Mouse (Mus musculus): ENCODE results near the gene Lrmda. TPM values are rescaled to one million over a fixed set of nuclear protein-coding genes. Genes with fewer than 3 reads are reported as not detected.

Gene Lrmda
- polyA plus RNA-seq, 1 experiment from 2014 or later: 0.23 TPM

DNA sequence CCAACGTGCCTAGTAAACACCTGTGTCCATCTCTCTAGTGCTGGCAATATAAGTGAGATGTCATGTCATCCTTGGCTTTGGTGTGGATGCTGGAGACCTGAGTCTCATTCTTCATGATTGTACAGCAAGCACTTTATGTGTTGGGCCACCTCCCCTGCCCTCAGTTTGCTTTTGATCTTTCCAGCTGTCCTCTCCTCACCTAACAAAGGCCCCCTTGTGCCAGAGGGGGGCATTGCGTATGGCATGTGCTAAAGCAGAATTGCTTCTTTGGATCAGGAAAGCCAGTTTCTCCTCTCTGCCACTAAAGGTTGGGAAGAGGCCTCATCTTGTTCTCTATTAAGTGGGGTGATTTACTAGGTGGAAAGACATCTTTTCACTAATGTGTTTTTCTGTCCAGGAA is 264.2 kb downstream of the Lrmda start:
- 0 out of 2 replicates have a peak, but pooled peaks cover 3% of the 10 kb centered on the region for H3K4me1 ChIP-seq (replicated peaks)
- no peaks in the 10 kb centered on the region for H3K36me3 ChIP-seq
- peaks cover 7% of the 10 kb centered on the region; the same call in 1 of the 2 replicates for H3K27me3 ChIP-seq
- 72% methylated on average over 2 of the region's 2 CpGs for WGBS
- H3K4me3 ChIP-seq (replicated peaks): no peak overlapping the region
- no peak for ATAC-seq
- H3K9me3 ChIP-seq: no peaks in the 10 kb centered on the region
- no peak overlapping the region for H3K27ac ChIP-seq
- H3K4me2 ChIP-seq (replicated peaks): no peak overlapping the region
- H3K9ac ChIP-seq (replicated peaks): no peak overlapping the region

DNA sequence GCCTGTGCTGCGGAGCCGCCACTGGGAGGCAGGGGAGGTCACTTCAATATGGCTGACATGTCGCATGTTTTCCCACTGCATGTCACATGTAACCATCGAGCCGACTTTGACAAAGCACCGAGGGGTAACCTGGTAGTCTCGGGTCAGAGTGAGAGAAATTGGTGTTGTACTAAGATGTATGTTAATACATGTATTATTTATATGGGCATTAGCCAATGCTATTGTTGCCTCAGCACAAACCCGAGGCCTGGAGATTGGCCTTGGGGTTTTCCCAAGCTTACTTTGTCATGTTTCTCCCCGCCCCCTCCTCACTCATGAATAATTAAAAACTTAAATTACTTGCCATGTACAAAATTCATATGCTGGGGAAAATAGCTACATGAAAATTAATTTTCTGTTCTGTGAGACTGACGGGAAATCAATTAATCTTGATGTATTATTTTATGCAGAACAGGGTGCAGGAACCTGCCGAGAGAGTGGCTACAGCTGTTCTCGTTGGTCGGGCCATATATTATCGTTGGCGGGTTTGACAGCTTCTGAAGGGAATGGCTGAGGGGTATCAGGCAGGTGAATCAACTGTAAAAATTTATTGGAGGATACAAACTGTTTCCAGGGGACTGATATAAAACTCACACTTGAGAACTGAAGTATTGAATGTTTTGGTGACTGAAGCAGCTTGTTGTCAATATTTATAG is 265.5 kb downstream of the Lrmda start:
- 71% methylated on average over 15 of the region's 15 CpGs for WGBS
- ATAC-seq: no peak
- Histone ChIP-seq H3K9me3 (no peaks in the 10 kb centered on the region), H3K27ac (no peak overlapping the region), H3K4me2 (replicated peaks) (no peak overlapping the region), H3K4me1 (replicated peaks) (0 out of 2 replicates have a peak, but pooled peaks cover 3% of the 10 kb centered on the region), H3K36me3 (no peaks in the 10 kb centered on the region), H3K27me3 (peaks cover 3% of the 10 kb centered on the region; the same call in 1 of the 2 replicates), H3K9ac (replicated peaks) (no peak overlapping the region), H3K4me3 (replicated peaks) (no peak overlapping the region)

DNA sequence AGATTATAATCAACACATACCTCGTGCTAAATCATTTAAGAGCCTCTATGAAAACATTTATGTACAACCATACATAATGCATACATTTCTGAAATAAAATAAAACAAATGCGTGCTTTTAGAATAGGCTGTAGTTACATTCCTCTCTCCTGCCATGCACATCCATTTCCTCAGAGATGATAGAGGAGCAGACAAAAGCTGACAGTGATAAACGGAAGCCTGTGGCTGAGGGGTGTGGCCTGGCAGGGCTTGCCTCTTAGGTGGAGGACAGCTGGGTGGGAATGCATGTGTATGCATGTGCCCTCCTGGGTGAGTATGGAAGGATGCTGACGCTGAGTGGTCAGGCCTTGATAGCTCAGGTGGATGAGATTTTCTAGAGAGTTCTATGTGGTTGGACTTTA is 266.3 kb downstream of the Lrmda start:
- Histone ChIP-seq H3K4me2 (replicated peaks) (no peak overlapping the region), H3K27me3 (peaks cover under 1% of the 10 kb centered on the region; the same call in 1 of the 2 replicates), H3K36me3 (no peaks in the 10 kb centered on the region), H3K4me1 (replicated peaks) (0 out of 2 replicates have a peak, but pooled peaks cover 3% of the 10 kb centered on the region), H3K4me3 (replicated peaks) (no peak overlapping the region), H3K9ac (replicated peaks) (no peak overlapping the region), H3K9me3 (no peaks in the 10 kb centered on the region), H3K27ac (no peak overlapping the region)
- WGBS: 71% methylated on average over 4 of the region's 4 CpGs
- ATAC-seq: no peak

DNA sequence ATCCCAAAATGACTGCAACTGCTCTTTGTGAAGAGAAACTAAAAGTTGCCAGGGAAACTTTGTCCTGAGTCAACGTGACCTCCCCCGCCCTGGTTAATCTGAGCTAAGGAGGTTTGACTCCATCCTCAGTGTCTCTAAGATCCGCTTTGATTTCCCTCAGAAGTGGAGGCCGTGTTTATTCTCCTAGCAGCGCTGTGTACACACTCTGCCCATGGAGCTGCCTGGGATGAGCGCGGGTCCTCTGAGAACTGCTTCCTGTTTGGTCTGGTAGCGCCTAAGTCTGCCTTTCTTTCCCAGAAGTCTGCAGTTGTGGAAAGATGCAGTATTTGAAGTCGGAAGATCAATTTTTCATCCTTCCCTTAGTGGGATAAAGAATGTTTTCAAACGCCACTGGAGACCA is 268.7 kb downstream of the Lrmda start:
- no peak overlapping the region for H3K9ac ChIP-seq (replicated peaks)
- H3K4me3 ChIP-seq (replicated peaks): no peak overlapping the region
- H3K4me2 ChIP-seq (replicated peaks): no peak overlapping the region
- WGBS: 42% methylated on average over 10 of the region's 10 CpGs
- no peak overlapping the region for H3K27ac ChIP-seq
- no peaks in the 10 kb centered on the region for H3K9me3 ChIP-seq
- no peak for ATAC-seq
- H3K27me3 ChIP-seq: no peaks in the 10 kb centered on the region; the same call in 1 of the 2 replicates
- no peaks in the 10 kb centered on the region for H3K36me3 ChIP-seq
- H3K4me1 ChIP-seq (replicated peaks): 0 out of 2 replicates have a peak, but pooled peaks cover 3% of the 10 kb centered on the region

DNA sequence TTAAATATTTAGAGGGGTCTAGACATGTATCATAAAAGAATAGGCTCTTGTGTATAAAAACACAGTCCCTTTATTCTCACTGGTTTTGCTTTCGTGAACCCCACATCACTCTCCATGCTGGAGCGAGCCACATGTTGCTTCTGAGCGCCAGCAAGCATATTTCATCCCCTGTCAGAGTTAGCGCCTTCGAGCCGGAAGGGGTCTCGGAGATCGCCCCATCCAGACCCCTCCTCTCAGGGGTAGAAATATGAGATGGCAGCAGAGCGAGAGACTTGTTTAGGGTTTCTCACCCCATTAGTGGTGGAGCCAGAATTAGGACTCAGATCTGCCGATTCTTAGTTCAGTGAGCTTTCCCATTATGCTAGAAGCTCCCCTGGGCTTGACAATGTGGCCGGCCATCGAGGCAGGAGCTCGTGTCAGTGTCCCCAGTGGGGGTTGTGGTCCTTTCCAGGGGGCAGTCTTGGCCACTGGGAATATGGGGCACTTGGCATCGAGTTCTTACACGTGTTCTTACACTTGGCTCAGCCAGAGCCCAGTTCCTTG is 269.9 kb downstream of the Lrmda start:
- no peak overlapping the region for H3K4me2 ChIP-seq (replicated peaks)
- H3K36me3 ChIP-seq: no peaks in the 10 kb centered on the region
- 0 out of 2 replicates have a peak, but pooled peaks cover 3% of the 10 kb centered on the region for H3K4me1 ChIP-seq (replicated peaks)
- H3K9ac ChIP-seq (replicated peaks): no peak overlapping the region
- WGBS: 87% methylated on average over 15 of the region's 15 CpGs
- no peaks in the 10 kb centered on the region for H3K9me3 ChIP-seq
- H3K4me3 ChIP-seq (replicated peaks): no peak overlapping the region
- no peak for ATAC-seq
- H3K27me3 ChIP-seq: no peaks in the 10 kb centered on the region; the same call in 1 of the 2 replicates
- H3K27ac ChIP-seq: no peak overlapping the region

DNA sequence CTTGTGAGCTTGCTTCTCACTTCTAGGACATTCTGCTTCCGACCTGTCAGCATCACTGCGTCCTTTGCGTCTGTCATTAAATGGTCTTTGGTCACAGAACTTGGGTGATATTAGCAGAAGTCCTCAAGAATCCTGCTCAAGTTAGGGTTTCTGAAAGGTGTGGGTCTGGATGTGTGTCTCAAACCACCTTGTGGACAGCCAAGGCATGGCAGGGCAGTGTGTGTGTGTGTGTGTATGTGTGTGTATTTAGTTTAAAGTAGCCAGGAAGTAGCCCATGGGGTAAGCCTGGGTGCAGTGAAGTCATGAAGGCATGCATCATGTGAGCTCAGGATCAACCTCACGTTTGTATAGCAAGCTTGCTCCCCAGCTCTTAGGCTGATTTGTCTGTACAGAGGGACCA is 274.9 kb downstream of the Lrmda start:
- Histone ChIP-seq H3K9ac (replicated peaks) (no peak overlapping the region), H3K27me3 (0 out of 2 replicates have a peak, but pooled peaks cover 3% of the 10 kb centered on the region), H3K36me3 (no peaks in the 10 kb centered on the region), H3K27ac (no peak overlapping the region), H3K9me3 (no peaks in the 10 kb centered on the region), H3K4me2 (replicated peaks) (no peak overlapping the region), H3K4me1 (replicated peaks) (no peaks in the 10 kb centered on the region), H3K4me3 (replicated peaks) (no peak overlapping the region)
- ATAC-seq: no peak
- WGBS: 87% methylated on average over 4 of the region's 4 CpGs

DNA sequence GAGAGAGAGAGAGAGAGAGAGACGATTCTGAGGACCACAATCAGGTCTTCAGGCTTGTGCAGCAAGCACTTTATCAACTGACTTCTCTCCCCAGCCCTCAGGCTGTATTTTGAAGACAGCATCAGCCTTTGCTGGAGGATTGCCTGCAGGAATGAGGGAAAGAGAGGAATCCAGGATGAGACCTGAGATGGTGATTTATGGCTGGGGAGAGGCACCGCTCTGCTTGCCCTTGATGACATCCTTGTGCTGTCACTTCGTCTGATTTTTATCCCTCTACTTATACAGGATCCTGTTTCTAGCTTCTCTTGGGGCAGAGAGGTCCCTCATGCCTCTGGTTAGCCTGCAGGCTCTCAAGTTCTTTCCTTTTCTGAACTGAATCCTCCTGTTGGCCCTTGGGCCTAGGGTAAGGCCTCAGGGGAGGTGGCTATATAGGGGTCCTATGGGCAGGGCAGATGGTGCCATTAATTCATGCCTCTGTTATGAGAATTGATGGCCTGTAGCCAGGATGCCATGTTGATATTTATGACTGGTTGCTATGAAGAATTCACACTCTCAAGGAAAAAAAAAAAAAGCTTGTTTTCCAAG is 277.2 kb downstream of the Lrmda start:
- Histone ChIP-seq H3K4me2 (replicated peaks) (no peak overlapping the region), H3K9ac (replicated peaks) (no peak overlapping the region), H3K36me3 (no peaks in the 10 kb centered on the region), H3K9me3 (no peaks in the 10 kb centered on the region), H3K27me3 (0 out of 2 replicates have a peak, but pooled peaks cover 3% of the 10 kb centered on the region), H3K4me1 (replicated peaks) (no peaks in the 10 kb centered on the region), H3K4me3 (replicated peaks) (no peak overlapping the region), H3K27ac (no peak overlapping the region)
- no peak for ATAC-seq
- 77% methylated on average over 3 of the region's 3 CpGs for WGBS

DNA sequence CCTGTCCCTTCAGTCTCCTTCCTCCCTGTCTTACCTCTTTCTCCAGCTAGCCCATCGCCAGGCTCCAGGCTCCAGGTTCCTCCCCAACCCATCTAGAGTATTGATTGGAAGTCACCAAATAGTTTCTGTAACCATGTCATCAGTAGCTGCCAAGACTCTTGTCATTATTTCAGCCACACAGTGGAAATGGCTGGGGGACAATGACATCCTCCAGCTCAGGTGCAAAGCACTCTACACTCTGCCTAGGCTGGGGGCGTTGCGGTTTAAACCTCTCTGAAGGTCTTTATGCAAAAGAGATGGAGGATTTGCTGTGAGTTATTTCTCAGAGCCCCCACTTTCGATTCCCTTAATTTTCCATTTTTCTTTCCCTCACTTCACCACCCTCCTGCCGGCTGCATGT is 287.2 kb downstream of the Lrmda start:
- no peak overlapping the region for H3K27ac ChIP-seq
- H3K9ac ChIP-seq (replicated peaks): no peak overlapping the region
- no peaks in the 10 kb centered on the region for H3K9me3 ChIP-seq
- H3K4me3 ChIP-seq (replicated peaks): no peak overlapping the region
- no peaks in the 10 kb centered on the region for H3K36me3 ChIP-seq
- no peaks in the 10 kb centered on the region for H3K27me3 ChIP-seq
- H3K4me1 ChIP-seq (replicated peaks): peaks cover 7% of the 10 kb centered on the region; the same call in 1 of the 2 replicates
- no peak overlapping the region for H3K4me2 ChIP-seq (replicated peaks)
- WGBS: 78% methylated on average over 5 of the region's 5 CpGs
- ATAC-seq: no peak

DNA sequence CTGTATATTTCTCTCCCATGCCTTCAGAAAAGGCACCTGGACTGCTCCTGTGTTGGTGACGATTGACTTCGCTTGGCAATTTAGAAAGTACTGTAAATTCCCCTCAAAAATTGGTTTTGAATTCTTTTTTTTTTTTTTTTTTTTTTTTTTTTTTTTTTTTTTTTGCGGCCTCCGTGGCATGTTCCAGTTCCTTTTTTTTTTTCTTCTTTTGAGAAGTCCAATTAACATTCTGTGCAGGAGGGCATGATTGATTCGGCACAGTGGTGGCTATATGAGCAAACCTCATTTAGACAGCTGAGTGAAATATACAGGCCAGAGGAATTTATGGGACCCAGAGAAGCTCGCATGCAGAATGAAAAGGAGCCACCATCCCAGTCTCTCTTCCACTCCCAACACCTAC is 288.5 kb downstream of the Lrmda start:
- no peaks in the 10 kb centered on the region for H3K9me3 ChIP-seq
- no peak overlapping the region for H3K27ac ChIP-seq
- H3K4me3 ChIP-seq (replicated peaks): no peak overlapping the region
- WGBS: 56% methylated on average over 6 of the region's 6 CpGs
- ATAC-seq: no peak
- no peak overlapping the region for H3K9ac ChIP-seq (replicated peaks)
- no peak overlapping the region for H3K4me2 ChIP-seq (replicated peaks)
- H3K27me3 ChIP-seq: no peaks in the 10 kb centered on the region
- no peaks in the 10 kb centered on the region for H3K36me3 ChIP-seq
- peaks cover 7% of the 10 kb centered on the region; the same call in 1 of the 2 replicates for H3K4me1 ChIP-seq (replicated peaks)

DNA sequence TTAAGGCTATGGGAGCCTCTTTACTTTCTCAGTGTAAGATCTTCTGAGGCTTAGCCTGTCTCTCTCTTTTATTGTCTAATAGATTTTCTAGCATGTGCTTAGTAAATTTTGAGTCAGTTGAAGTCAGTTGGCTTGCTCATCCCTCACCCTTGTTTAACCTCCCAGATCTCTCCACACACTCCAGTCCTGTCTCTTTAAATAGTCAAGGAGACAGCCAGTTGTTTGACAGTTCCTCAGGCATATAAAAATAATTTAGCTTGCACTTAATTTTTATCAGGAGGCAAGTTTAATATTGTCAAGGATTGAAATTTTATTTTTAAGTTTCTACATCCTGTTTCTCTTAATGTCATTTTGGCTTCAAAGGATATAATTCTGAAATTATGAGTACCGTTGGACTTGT is 303.5 kb downstream of the Lrmda start:
- ATAC-seq: no peak
- Histone ChIP-seq H3K9ac (replicated peaks) (no peak overlapping the region), H3K4me1 (replicated peaks) (no peaks in the 10 kb centered on the region), H3K36me3 (no peaks in the 10 kb centered on the region), H3K27me3 (0 out of 2 replicates have a peak, but pooled peaks cover 2% of the 10 kb centered on the region), H3K27ac (no peak overlapping the region), H3K4me2 (replicated peaks) (no peak overlapping the region), H3K9me3 (no peaks in the 10 kb centered on the region), H3K4me3 (replicated peaks) (no peak overlapping the region)
- WGBS: 97% methylated on average over 1 of the region's 1 CpGs

DNA sequence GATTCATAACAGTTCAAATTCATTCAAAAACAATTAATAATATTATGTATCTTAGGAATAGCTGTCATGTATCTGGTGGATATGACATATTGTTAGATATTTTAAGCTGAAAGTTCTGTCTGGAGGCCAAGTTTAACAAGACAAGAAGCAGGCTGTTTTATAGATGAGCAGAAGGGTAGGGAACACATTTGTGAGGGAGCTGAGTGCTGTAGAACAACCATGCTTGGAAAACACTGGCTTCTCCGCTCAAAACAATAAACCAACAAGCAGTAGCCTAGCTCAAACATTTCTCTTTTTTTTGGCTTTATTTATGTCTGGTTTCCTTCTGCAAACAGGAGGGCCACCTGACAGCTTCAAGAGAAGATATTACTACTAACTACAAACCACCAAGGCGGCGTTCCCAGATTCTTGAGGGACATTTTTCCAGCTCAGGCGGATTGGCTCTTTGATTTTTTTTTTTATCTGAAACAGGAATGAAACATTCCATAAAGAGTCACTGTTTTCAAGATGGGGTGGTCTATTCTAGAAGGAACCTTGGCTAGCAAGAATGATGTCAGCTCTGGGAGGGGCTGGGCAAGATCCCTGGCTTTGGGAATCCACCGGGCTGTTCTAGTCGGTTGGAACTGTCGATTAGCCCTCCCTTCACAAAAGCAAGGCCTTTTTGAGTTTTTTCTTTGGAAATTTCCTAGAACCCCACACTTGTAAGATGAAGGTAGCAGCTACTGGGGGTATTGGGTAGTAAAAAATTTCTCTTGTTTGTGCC is 304.2 kb downstream of the Lrmda start:
- H3K9me3 ChIP-seq: no peaks in the 10 kb centered on the region
- no peak overlapping the region for H3K27ac ChIP-seq
- ATAC-seq: no peak
- H3K36me3 ChIP-seq: no peaks in the 10 kb centered on the region
- H3K4me1 ChIP-seq (replicated peaks): no peaks in the 10 kb centered on the region
- H3K27me3 ChIP-seq: 0 out of 2 replicates have a peak, but pooled peaks cover 2% of the 10 kb centered on the region
- H3K4me2 ChIP-seq (replicated peaks): no peak overlapping the region
- H3K9ac ChIP-seq (replicated peaks): no peak overlapping the region
- no peak overlapping the region for H3K4me3 ChIP-seq (replicated peaks)
- 93% methylated on average over 7 of the region's 7 CpGs for WGBS
